ENCODE assay signal across 36 mouse cellular contexts in the genomic region with DNA sequence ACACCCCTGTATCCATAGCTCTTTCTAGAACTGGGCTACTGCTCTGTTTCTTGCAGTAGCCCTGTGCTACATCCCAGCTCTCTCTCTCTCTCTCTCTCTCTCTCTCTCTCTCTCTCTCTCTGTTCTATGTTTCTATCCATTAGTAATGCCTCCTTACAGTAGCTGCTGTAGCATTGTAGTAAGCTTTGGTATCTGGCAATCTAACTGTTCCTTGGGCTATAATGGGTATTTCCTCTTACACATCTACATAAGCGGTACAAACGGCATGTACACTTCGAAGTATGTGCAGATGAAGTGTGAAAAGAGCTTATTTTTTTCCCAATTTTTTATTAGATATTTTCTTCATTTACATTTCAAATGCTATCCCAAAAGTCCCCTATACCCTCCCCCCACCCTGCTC. TPM values are rescaled to one million over a fixed set of nuclear protein-coding genes. Genes with fewer than 3 reads are reported as not detected.
"Had no signal": no experiment of that assay in that cellular context is flagged by ENCODE, and none has a peak within 500 bp of the region (broad histone marks: within the 10 kb centered on the region; RNA-seq: fewer than 3 reads in every experiment).

No protein-coding gene starts in this region.

- H3K27ac ChIP-seq: heart, embryonic 10.5 days; hindbrain, embryonic 13.5 days; hindbrain, embryonic 15.5 days; hindbrain, postnatal 0 days; layer of hippocampus, adult 2 months; left cerebral cortex, adult 2 months; limb, embryonic 10.5 days; limb, embryonic 12.5 days; liver, embryonic 13.5 days had no signal

- H3K4me3 ChIP-seq: heart, embryonic 10.5 days; heart, embryonic 12.5 days; hindbrain, embryonic 13.5 days; hindbrain, embryonic 15.5 days; layer of hippocampus, adult 2 months; left cerebral cortex, adult 2 months; limb, embryonic 10.5 days; limb, embryonic 12.5 days; liver, embryonic 13.5 days had no signal

- H3K36me3 ChIP-seq: hindbrain, embryonic 13.5 days; hindbrain, embryonic 15.5 days; limb, embryonic 10.5 days; limb, embryonic 12.5 days had no signal

- DNase-seq: gastrocnemius, postnatal 14 days; gastrocnemius, postnatal 36 days; heart, adult 11 months; heart, postnatal 14 days; heart, postnatal 36 days; kidney, adult 18-20 months; kidney, adult 8-10 months; kidney, postnatal 10 days; kidney, postnatal 25 days; kidney, postnatal 4 days; liver, embryonic 13.5 days had no signal

- H3K4me2 ChIP-seq: heart, embryonic 12.5 days; hindbrain, embryonic 13.5 days; hindbrain, embryonic 15.5 days; limb, embryonic 12.5 days; liver, embryonic 13.5 days had no signal

- H3K9me3 ChIP-seq: heart, embryonic 10.5 days; heart, embryonic 12.5 days; hindbrain, embryonic 13.5 days; hindbrain, embryonic 15.5 days; limb, embryonic 10.5 days; limb, embryonic 12.5 days; liver, embryonic 13.5 days had no signal

- ATAC-seq: hindbrain, postnatal 0 days; intestine, postnatal 0 days had no signal

- H3K9ac ChIP-seq: heart, embryonic 12.5 days; hindbrain, embryonic 13.5 days; hindbrain, embryonic 15.5 days; limb, embryonic 12.5 days; liver, embryonic 13.5 days had no signal

- H3K27me3 ChIP-seq: heart, embryonic 12.5 days; hindbrain, embryonic 13.5 days; hindbrain, embryonic 15.5 days; limb, embryonic 12.5 days; liver, embryonic 13.5 days had no signal

RNA-seq across cellular contexts. Expression of a gene that starts 33.1 kb away (rescaled TPM):
- total RNA-seq: gastrocnemius, adult 18-20 months; gastrocnemius, adult 8-10 months; gastrocnemius, postnatal 14 days; gastrocnemius, postnatal 36 days; heart, adult 8-10 months; heart, postnatal 36 days; hematopoietic stem cell, adult 5-6 weeks; hindbrain, postnatal 0 days; layer of hippocampus, adult 2 months; layer of hippocampus, postnatal 10 days; left cerebral cortex, adult 2 months; left cerebral cortex, postnatal 14 days; left cerebral cortex, postnatal 36 days; liver, adult 2 months had no signal
- polyA plus RNA-seq: gonadal fat pad, adult 2 months; hindbrain, embryonic 11.5 days; hindbrain, embryonic 13.5 days; hindbrain, embryonic 15.5 days; hindbrain, postnatal 0 days; kidney, embryonic 14.5 days; kidney, embryonic 16.5 days; limb, embryonic 10.5 days; limb, embryonic 12.5 days; limb, embryonic 14.5 days; liver, adult 2 months; liver, embryonic 13.5 days had no signal

RNA-seq across cellular contexts. Expression of a gene that starts 38.0 kb away (rescaled TPM):
- total RNA-seq: gastrocnemius, adult 18-20 months; gastrocnemius, adult 8-10 months; gastrocnemius, postnatal 14 days; gastrocnemius, postnatal 36 days; heart, adult 8-10 months; heart, postnatal 36 days; hematopoietic stem cell, adult 5-6 weeks; liver, adult 2 months had no signal
- polyA plus RNA-seq: heart, embryonic 12.5 days; heart, embryonic 14.5 days; intestine, embryonic 14.5 days; kidney, embryonic 14.5 days; limb, embryonic 10.5 days; liver, adult 2 months; liver, embryonic 13.5 days had no signal

RNA-seq across cellular contexts. Expression of a gene that starts 53.0 kb away (rescaled TPM):
- total RNA-seq: hematopoietic stem cell, adult 5-6 weeks had no signal
